Mouse (Mus musculus) hindbrain, embryonic 13.5 days (tissue): ENCODE data around the gene Nsf. TPM values are rescaled to one million over a fixed set of nuclear protein-coding genes. Genes with fewer than 3 reads are reported as not detected.
A peak's percentile ranks its signal among the peaks of the same experiment; 100 is the strongest.

Experiments used
- ATAC-seq: fragments of 200-750 bp; cut with Nextera tagmentation; 2 replicates; pipeline ENCODE4 v1.8.0; 2017; ENCODE audit warnings: moderate TSS enrichment; ENCODE audit not compliant: low FRiP score
- H3K27ac ChIP-seq: fragments of 300-500 bp; sonication (generic); 2 replicates; pipeline ENCODE4 v1.5.1; 2015; ENCODE audit warnings: inconsistent platforms, mild to moderate bottlenecking, moderate library complexity
- H3K27me3 ChIP-seq: fragments of 300-500 bp; sonication (generic); 2 replicates; pipeline ENCODE4 v1.6.1; 2015; ENCODE audit warnings: mild to moderate bottlenecking, inconsistent platforms
- H3K36me3 ChIP-seq: fragments of 300-500 bp; sonication (generic); 2 replicates; pipeline ENCODE4 v1.6.1; 2015; ENCODE audit warnings: mild to moderate bottlenecking, inconsistent platforms
- H3K4me1 ChIP-seq: fragments of 300-500 bp; sonication (generic); replicated peaks from 2 replicates; pipeline ENCODE4 v1.6.1; 2015; ENCODE audit warnings: inconsistent platforms
- H3K4me2 ChIP-seq: fragments of 300-500 bp; sonication (generic); 2 replicates; pipeline ENCODE4 v1.6.1; 2015; ENCODE audit warnings: inconsistent platforms, mild to moderate bottlenecking, moderate library complexity
- H3K4me3 ChIP-seq: fragments of 300-500 bp; sonication (generic); 2 replicates; pipeline ENCODE4 v1.5.1; 2015; ENCODE audit warnings: mild to moderate bottlenecking, inconsistent platforms
- H3K9ac ChIP-seq: fragments of 300-500 bp; sonication (generic); 2 replicates; pipeline ENCODE4 v1.6.1; 2015; ENCODE audit warnings: mild to moderate bottlenecking, inconsistent platforms
- H3K9me3 ChIP-seq: fragments of 300-500 bp; sonication (generic); 2 replicates; pipeline ENCODE4 v1.6.1; 2016; ENCODE audit warnings: inconsistent platforms
- WGBS: fragments of 180-500 bp; shearing (Covaris S2); methylation state at CpG from one replicate; pipeline ENCODE4 v1.1.7; 2015; 5-methylcytosine and 5-hydroxymethylcytosine counted together
- polyA plus RNA-seq: library from polyadenylated mRNA; unstranded; fragments of >200 nt; fragmentation: Nextera tagmentation; extraction: Ambion mirVana; gene quantifications from 2 replicates; pipeline ENCODE4 v1.2.1, GENCODE M21; 2015

Gene Nsf
- polyA plus RNA-seq, 1 experiment from 2014 or later = 128 TPM

DNA sequence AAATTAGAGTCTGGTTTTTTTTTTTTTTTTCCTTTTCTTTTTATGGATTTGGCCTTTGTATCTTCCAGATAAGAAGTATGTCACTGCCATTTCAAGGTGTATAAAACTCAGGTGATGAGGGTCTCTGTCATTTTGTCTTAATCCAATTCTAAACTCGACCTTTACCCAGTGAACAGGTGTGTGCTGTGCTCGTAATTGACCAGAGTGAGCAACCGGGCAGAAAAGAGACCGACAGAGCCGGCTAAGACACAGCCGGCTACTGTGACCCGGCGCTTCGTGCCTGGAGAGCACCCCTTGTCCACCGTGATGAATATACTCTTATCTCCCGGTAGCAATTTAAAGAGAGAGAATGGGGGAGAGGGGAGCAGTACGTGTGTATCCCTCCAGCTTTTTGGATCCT, 44.5 kb downstream of the Nsf start:
- Histone ChIP-seq H3K4me3 (no peak overlapping the region), H3K36me3 (peaks cover 46% of the 10 kb centered on the region), H3K4me2 (no peak overlapping the region), H3K27me3 (no peaks in the 10 kb centered on the region), H3K9me3 (no peaks in the 10 kb centered on the region), H3K27ac (no peak overlapping the region), H3K9ac (no peak overlapping the region), H3K4me1 (no peaks in the 10 kb centered on the region)
- WGBS = 79% methylated on average over 12 of the region's 12 CpGs
- no peak for ATAC-seq

DNA sequence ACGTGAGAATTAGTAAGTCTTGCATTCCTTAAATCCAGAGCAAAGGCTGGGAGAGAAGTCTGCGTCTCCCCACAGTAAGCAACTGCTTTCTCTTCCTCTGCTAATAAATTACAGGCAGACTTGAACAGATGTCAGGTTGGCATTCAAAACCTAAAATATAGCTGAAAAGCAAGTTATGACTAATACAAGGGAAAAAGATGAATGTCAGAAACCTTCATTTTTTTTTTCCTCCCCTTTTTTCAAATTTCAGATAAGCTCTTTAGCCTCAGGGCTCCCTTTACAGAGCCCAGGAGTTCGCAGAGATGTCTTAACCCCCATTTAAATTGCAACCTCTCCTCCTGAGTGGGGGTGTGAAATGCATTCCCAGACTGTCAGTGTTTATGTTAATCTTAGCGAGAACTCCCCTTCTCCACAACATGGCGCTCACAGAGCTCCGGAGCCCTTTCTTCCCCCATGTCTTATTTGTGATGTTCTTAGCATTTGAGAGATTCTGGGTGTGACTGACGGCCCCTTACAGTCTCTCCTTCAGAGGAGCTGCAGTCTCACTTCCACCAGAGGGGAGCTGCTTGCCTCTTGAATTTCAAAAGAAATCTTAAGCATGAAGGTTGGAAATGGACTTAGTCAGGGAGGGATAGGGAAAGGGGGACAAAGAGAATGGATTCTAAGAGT, 47.7 kb downstream of the Nsf start:
- 45% methylated on average over 7 of the region's 7 CpGs for WGBS
- peaks cover 24% of the 10 kb centered on the region for H3K36me3 ChIP-seq
- no peaks in the 10 kb centered on the region for H3K4me1 ChIP-seq
- no peaks in the 10 kb centered on the region for H3K27me3 ChIP-seq
- no peak overlapping the region for H3K4me3 ChIP-seq
- no peak overlapping the region for H3K27ac ChIP-seq
- no peaks in the 10 kb centered on the region for H3K9me3 ChIP-seq
- no peak overlapping the region for H3K4me2 ChIP-seq
- 0 out of 2 replicates have a peak overlapping the region, but pooled peaks have one; percentile 36 for H3K9ac ChIP-seq
- no peak for ATAC-seq

DNA sequence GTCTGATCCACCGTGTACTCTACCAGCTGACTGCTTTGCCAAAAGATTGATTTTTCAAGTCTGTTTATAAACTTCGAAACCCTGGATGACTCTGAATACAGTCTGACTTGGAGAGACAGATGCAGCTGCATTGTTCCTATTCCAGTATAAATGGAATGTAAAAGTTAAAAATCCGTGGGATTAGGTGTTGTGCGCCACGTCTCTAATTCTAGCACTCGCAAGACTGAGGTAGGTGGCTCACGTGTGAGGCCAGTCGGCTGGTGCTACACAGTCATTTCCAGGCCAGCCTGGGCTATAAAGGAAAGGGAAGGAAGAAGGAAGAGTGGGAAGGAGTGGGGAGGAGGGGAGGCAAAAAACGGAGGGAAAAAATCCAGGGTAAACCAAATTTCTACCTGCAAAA, 48.4 kb downstream of the Nsf start:
- Histone ChIP-seq H3K27ac (no peak overlapping the region), H3K4me1 (0 out of 2 replicates have a peak, but pooled peaks cover 3% of the 10 kb centered on the region), H3K27me3 (no peaks in the 10 kb centered on the region), H3K4me2 (no peak overlapping the region), H3K9me3 (no peaks in the 10 kb centered on the region), H3K36me3 (peaks cover 25% of the 10 kb centered on the region), H3K9ac (no peak overlapping the region), H3K4me3 (no peak overlapping the region)
- no peak for ATAC-seq
- 85% methylated on average over 9 of the region's 9 CpGs for WGBS

DNA sequence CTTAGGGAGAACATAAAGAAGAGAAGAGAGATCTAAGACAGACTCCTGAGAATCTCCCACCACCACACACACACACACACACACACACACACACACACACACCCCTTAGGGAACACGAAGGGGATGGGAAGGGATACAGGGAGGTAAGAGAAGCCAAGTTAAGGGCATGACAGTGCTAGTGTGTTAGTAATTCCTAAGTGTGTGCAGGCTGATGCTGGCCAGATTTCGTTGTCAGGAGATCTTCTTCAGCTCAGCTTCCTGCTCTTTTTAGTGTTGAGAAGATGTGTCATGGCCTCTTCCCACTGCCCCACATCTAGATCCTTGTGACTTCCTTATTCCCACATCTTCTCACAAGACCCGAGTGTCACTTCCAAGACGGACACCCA, 52.3 kb downstream of the Nsf start:
- no peak overlapping the region for H3K4me3 ChIP-seq
- H3K9ac ChIP-seq = no peak overlapping the region
- H3K9me3 ChIP-seq = no peaks in the 10 kb centered on the region
- H3K4me2 ChIP-seq = no peak overlapping the region
- H3K27me3 ChIP-seq = no peaks in the 10 kb centered on the region
- H3K27ac ChIP-seq = no peak overlapping the region
- ATAC-seq = no peak
- WGBS = 89% methylated on average over 4 of the region's 4 CpGs
- H3K36me3 ChIP-seq = peaks cover 13% of the 10 kb centered on the region
- 0 out of 2 replicates have a peak, but pooled peaks cover 4% of the 10 kb centered on the region for H3K4me1 ChIP-seq

DNA sequence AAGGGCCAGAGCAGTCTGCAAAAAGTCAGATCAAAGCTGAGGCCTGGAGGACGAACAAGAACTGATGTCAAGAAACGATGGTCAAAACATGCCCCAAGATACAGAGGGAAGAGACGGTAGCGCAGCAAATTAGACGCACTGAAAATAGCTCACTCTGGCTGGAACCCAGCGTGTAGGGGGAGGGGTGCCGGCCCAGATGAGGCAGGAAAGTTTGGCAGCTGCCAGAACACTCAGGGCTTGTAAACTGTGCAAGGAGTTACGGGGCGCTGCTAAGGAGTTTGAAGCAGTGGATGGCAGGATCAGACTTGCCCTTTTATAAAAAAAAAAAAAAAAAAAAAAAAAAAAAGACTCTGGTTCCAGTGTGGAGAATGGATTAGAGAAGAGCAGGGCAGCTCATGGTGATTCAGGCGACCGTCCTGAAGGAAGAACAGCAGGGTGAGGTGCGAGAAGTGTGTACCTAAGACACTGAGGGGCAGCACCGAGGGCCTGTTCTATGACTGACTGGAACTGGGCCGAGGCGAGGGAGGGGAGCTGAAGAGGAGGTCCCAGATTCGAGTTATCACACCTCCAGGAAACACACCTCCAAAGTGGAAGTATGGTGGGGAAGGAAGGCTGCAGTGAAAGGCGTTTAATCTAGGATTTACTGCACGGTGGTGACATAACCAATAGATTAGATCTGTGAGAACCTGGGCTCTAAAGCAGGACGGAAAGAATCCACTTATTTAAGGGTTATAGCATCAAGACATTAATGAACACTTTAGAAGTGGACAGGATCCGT, 52.9 kb downstream of the Nsf start:
- no peak for ATAC-seq
- Histone ChIP-seq H3K9ac (no peak overlapping the region), H3K27ac (no peak overlapping the region), H3K4me3 (no peak overlapping the region), H3K27me3 (no peaks in the 10 kb centered on the region), H3K9me3 (no peaks in the 10 kb centered on the region), H3K36me3 (peaks cover 13% of the 10 kb centered on the region), H3K4me1 (0 out of 2 replicates have a peak, but pooled peaks cover 4% of the 10 kb centered on the region), H3K4me2 (no peak overlapping the region)
- 64% methylated on average over 20 of the region's 20 CpGs for WGBS

DNA sequence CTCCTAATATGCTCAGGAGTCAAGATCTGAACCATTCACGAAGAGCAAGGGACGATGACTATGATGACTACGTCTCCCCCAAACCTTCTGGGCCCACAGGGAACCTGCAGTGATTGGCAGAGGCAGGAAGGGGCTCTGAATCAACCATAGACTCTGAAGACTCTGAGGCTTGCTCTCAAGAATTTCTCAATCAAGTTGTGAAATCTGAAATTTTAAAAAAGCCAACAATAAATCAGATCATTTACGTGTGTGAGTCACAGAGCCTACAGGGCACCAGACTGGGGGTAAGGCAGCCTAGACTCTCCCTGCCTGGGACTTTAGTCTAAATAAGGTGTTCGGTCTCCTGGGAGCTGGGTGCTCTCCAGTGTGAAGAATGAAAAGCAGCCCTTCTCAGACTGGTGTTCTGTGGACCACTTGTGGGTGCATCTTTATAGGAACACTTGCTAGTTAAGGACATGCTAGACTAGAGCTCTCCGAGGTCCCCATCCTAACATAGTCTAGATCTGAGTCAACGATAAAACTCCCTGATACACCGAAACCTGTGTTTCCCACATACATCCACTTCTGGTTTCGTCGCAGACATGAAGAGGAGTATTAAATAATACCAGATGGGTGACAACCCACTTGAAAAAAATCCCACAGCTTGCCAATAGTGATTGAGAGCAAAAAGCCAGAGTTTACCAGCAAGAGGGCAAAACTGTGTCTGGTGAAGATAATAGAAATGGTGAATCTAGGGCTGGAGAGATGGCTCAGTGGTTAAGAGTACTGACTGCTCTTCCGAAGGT, 56.7 kb downstream of the Nsf start:
- Histone ChIP-seq H3K4me1 (0 out of 2 replicates have a peak, but pooled peaks cover 4% of the 10 kb centered on the region), H3K4me2 (no peak overlapping the region), H3K9me3 (no peaks in the 10 kb centered on the region), H3K9ac (no peak overlapping the region), H3K27ac (no peak overlapping the region), H3K27me3 (no peaks in the 10 kb centered on the region), H3K36me3 (peaks cover 19% of the 10 kb centered on the region), H3K4me3 (no peak overlapping the region)
- WGBS = 95% methylated on average over 11 of the region's 11 CpGs
- ATAC-seq = no peak

DNA sequence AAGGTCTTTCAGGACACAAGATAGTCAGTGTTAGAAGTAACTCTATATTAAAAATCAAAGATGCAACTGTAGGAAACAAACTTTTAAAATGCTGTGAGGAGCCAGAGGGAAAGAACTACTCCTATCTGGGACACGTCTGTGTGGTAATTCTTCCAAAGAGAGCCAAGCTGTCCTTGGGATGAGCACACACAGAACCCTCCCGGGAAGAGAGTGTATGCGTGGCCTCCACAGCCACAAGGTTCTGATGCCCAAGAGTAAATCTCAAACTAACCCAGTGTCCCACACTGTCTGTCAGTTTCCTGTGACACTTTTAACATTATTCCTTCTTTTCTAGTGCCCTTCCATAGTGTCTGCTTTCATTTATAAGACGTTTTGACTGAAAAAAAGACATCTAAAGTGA, 57.8 kb downstream of the Nsf start:
- ATAC-seq = no peak
- 0 out of 2 replicates have a peak, but pooled peaks cover 6% of the 10 kb centered on the region for H3K4me1 ChIP-seq
- H3K36me3 ChIP-seq = peaks cover 19% of the 10 kb centered on the region
- H3K27ac ChIP-seq = no peak overlapping the region
- no peaks in the 10 kb centered on the region for H3K9me3 ChIP-seq
- H3K4me2 ChIP-seq = no peak overlapping the region
- H3K4me3 ChIP-seq = no peak overlapping the region
- H3K9ac ChIP-seq = no peak overlapping the region
- WGBS = 92% methylated on average over 4 of the region's 4 CpGs
- H3K27me3 ChIP-seq = no peaks in the 10 kb centered on the region

DNA sequence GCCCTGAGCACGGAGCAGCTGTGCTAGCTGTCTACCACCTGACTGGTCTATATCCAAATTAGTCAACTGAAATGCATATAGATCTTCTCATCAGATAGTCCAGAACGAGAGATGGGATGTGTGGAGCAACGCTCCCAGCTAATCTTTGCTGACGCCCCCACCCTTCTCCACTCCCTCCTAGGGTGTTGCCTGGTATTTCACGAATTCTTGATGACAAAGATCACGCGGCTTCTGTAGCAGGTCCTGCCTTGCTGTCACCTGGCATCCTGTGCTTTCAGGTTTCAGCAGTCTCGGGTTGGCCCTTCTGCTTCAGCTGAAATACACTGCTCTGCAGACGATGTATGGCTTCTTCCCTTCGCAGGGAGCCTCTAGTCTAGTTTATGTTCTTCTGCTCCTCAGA, 61.0 kb downstream of the Nsf start:
- Histone ChIP-seq H3K4me1 (0 out of 2 replicates have a peak, but pooled peaks cover 2% of the 10 kb centered on the region), H3K36me3 (peaks cover 15% of the 10 kb centered on the region), H3K4me2 (no peak overlapping the region), H3K27ac (no peak overlapping the region), H3K9ac (no peak overlapping the region), H3K27me3 (no peaks in the 10 kb centered on the region), H3K9me3 (no peaks in the 10 kb centered on the region), H3K4me3 (no peak overlapping the region)
- no peak for ATAC-seq
- WGBS = 90% methylated on average over 10 of the region's 10 CpGs

DNA sequence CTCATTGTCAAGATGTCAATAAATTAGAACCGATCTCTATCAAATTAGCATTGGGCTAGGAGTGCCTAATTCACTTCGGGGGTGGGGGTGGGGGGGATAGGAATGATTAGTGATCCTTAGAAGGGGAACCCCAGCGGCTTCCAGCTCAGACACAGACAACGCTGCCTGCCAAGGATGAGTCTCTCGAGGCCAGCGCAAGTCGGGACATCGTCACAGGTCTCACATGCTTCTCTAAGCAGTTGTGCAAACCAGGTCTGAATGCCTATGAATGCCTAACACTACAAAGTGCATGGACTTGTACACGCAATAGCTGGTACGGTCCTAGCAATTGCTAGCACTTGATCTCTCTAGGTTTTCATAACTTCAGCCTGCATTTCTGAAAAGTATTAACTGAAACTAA, 62.1 kb downstream of the Nsf start:
- Histone ChIP-seq H3K27ac (no peak overlapping the region), H3K36me3 (peaks cover 14% of the 10 kb centered on the region), H3K4me1 (0 out of 2 replicates have a peak, but pooled peaks cover 2% of the 10 kb centered on the region), H3K4me2 (no peak overlapping the region), H3K27me3 (no peaks in the 10 kb centered on the region), H3K9me3 (no peaks in the 10 kb centered on the region), H3K9ac (no peak overlapping the region), H3K4me3 (no peak overlapping the region)
- 62% methylated on average over 10 of the region's 10 CpGs for WGBS
- no peak for ATAC-seq

DNA sequence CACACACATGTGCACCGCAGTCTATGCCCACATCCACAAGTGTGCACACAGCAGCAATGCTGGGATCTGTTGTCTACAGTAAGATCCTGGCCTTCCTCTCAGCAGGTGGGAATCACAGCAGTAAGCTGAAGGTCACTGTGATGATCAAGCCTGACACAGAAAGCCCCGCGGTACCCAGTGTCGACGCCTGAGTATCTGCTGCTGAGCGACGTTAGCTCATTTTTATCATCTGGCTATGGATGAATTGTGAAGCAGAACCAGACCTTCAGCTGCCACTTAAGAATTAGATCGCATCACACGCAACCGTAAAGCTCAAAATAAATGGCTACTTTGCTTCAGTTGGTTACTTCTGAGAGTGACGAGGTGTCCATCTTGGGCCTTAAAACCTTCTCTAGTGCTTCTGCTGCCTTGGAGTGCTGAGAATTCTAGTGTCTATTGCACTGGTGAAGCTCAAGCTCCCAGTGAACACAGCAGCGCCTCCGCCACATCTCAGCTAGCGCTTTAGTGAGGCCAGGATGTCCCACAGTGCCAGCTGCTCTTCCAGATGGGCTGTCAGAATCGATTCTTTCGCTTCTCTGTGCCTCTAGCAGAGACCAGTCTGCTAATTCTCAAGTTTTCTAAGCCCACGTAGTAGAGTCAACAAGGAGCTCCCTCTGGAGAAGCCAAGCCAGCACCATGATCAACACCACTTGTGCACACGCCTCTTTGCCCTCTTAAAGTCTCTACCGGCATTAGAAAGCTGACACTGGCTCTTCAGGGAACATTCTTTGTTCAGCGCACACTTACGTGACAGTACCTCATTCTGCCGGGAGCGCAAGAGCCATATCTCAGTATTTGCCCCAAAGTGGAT, 63.3 kb downstream of the Nsf start:
- Histone ChIP-seq H3K4me1 (peaks cover 2% of the 10 kb centered on the region; the same call in 1 of the 2 replicates), H3K9me3 (no peaks in the 10 kb centered on the region), H3K4me3 (no peak overlapping the region), H3K27me3 (no peaks in the 10 kb centered on the region), H3K27ac (0 out of 2 replicates have a peak overlapping the region, but pooled peaks have one; percentile 10), H3K36me3 (peaks cover 14% of the 10 kb centered on the region; the same call in 1 of the 2 replicates), H3K9ac (no peak overlapping the region), H3K4me2 (no peak overlapping the region)
- 82% methylated on average over 23 of the region's 23 CpGs for WGBS
- ATAC-seq = no peak

DNA sequence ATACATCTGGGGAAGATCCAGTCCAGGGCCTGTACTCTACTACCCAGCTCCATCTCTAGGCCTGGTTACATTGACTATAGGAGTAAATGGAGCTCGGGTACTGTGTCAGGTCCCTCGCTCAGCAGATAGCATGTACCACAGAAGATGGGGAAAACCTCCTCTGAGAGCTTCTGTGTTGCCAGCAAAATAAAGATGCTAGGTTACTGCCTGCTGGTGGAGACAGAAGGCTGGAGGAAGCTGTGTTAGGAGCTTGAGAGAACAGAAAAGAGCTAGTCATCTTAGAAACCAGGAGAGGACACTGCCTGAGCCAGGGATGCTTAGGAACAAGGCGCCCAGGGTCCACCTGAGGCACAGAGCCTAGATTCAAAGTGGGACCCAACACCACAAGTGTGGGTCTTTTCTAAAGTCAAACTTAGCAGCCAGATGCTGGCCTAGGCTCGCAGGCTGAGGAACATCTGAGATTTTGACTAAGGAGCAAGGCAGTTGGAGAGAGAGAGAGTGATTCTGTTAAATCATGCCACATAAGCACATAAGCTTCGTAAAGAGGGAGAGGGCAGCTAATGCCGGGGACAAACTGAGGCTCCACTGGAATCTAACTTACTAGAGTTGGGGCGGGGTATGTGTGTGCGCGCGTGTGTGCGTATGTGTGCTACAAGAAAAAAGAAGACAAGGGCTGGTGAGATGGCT, 66.0 kb downstream of the Nsf start:
- Histone ChIP-seq H3K9me3 (no peaks in the 10 kb centered on the region), H3K4me2 (no peak overlapping the region), H3K36me3 (peaks cover 14% of the 10 kb centered on the region), H3K27me3 (no peaks in the 10 kb centered on the region), H3K9ac (no peak overlapping the region), H3K27ac (no peak overlapping the region), H3K4me3 (no peak overlapping the region), H3K4me1 (peaks cover 15% of the 10 kb centered on the region)
- no peak for ATAC-seq
- WGBS = 96% methylated on average over 11 of the region's 11 CpGs
